9 mouse cellular contexts compared by ENCODE assay signal in the genomic region with DNA sequence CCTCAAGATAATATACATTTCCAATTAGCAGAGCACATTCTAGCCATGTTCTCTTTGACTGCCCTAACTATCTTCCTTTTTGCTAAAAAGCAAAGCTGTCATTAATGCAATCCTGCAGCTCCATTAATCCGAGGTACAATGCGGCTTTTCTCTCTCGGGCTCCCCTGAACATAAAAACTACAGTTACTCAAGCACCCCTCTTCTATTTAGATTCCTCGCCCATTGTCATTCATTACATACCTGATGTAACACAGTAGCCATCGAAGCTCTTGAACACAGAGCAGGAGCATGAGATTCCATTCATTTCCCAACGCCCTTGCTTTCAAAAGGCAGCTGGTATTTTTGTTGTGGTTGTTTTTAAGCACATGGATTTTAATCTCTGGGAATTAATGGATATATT.
DNase-seq lines count a peak whose midpoint lies in the region; ATAC-seq and TF ChIP-seq lines count a peak whose summit lies in the region.
"Had no signal": no experiment of that assay in that cellular context is flagged by ENCODE, and none has a peak within 500 bp of the region (broad histone marks: within the 10 kb centered on the region; RNA-seq: fewer than 3 reads in every experiment).

No protein-coding gene starts in this region.

- no peak for TF ChIP-seq EP300 in stomach, postnatal 0 days (optimal IDR thresholded peaks at IDR 0.05)

- H3K9me3 ChIP-seq in limb, embryonic 12.5 days = no peaks in the 10 kb centered on the region
- no peaks in the 10 kb centered on the region for H3K9me3 ChIP-seq in stomach, postnatal 0 days (ENCODE audit: control insufficient read depth, low read length)

- H3K36me3 ChIP-seq in limb, embryonic 12.5 days = no peaks in the 10 kb centered on the region
- no peaks in the 10 kb centered on the region for H3K36me3 ChIP-seq in stomach, postnatal 0 days (ENCODE audit: control insufficient read depth, insufficient read depth, low read length)

- no peaks in the 10 kb centered on the region for H3K27me3 ChIP-seq in limb, embryonic 12.5 days
- no peaks in the 10 kb centered on the region for H3K27me3 ChIP-seq in stomach, postnatal 0 days (ENCODE audit: control insufficient read depth, insufficient read depth, low read length)

- H3K27ac ChIP-seq in limb, embryonic 12.5 days = peak overlapping the region; percentile 90
- no peak overlapping the region for H3K27ac ChIP-seq in stomach, postnatal 0 days (replicated peaks)

- peak; percentile 10 for DNase-seq in embryo, embryonic 9.5 days (ENCODE audit: extremely low spot score)
- DNase-seq in embryo, embryonic 10.5 days (ENCODE audit: low spot score) = no peak
- peak; percentile 2 for DNase-seq in retina, postnatal 7 days (ENCODE audit: low read depth, low spot score)
- no peak for DNase-seq in retina, postnatal 1 day
- DNase-seq in stomach, postnatal 0 days (ENCODE audit: low spot score) = no peak
- DNase-seq in frontal cortex, postnatal 14 days (ENCODE audit: low spot score in 2 of 2) = no peak
- no peak for DNase-seq in T-cell, adult 2 months (ENCODE audit: low spot score)

- WGBS in limb, embryonic 12.5 days = 27% methylated on average over 6 of the region's 6 CpGs
- 57% methylated on average over 6 of the region's 6 CpGs for WGBS in stomach, postnatal 0 days

- H3K4me2 ChIP-seq in limb, embryonic 12.5 days = peak overlapping the region; percentile 78
- peak overlapping the region; percentile 75 for H3K4me2 ChIP-seq in stomach, postnatal 0 days (replicated peaks; ENCODE audit: low read depth)

- no peak for ATAC-seq in limb, embryonic 12.5 days (ENCODE audit: insufficient number of reproducible peaks, insufficient read depth, low FRiP score, low TSS enrichment, low read depth)
- ATAC-seq in stomach, postnatal 0 days (ENCODE audit: low FRiP score, low TSS enrichment) = no peak

- peak overlapping the region; percentile 39; the same call in 1 of the 2 replicates for H3K4me3 ChIP-seq in limb, embryonic 12.5 days (replicated peaks)
- no peak overlapping the region for H3K4me3 ChIP-seq in stomach, postnatal 0 days (ENCODE audit: low read depth, low read length)
- H3K4me3 ChIP-seq: erythroblast, embryonic 14.5 days had no signal

- peaks cover 15% of the 10 kb centered on the region for H3K4me1 ChIP-seq in limb, embryonic 12.5 days (replicated peaks)
- no peaks in the 10 kb centered on the region for H3K4me1 ChIP-seq in stomach, postnatal 0 days (replicated peaks; ENCODE audit: control insufficient read depth, insufficient read depth)

- no peak for TF ChIP-seq CTCF in stomach, postnatal 0 days (IDR thresholded peaks at IDR 0.05; ENCODE audit: low read depth)

- no peak overlapping the region for H3K9ac ChIP-seq in limb, embryonic 12.5 days (replicated peaks)
- H3K9ac ChIP-seq in stomach, postnatal 0 days (ENCODE audit: low read length) = no peak overlapping the region

Comparison
In these comparisons a context has a peak if more than half of its experiments do, and no peak if none do; other contexts are left out.
1. DNase-seq: peak in embryo, embryonic 9.5 days (single experiment) and retina, postnatal 7 days (single experiment); none in embryo, embryonic 10.5 days (single experiment), retina, postnatal 1 day (single experiment), stomach, postnatal 0 days (single experiment), frontal cortex, postnatal 14 days (0 of 2) and T-cell, adult 2 months (single experiment).